Mouse (Mus musculus) olfactory bulb, adult 2 months (tissue): ENCODE results near the gene Rplp0.

Experiments used
- CTCF ChIP-seq: fragments of 200-500 bp; IDR thresholded peaks from 2 replicates; pipeline ENCODE4 v1.5.1; 2012; ENCODE audit warnings: low read depth, mild to moderate bottlenecking, low read length, moderate library complexity; ENCODE audit not compliant: insufficient read depth
- POLR2A ChIP-seq: fragments of 200-500 bp; IDR thresholded peaks from 2 replicates; pipeline ENCODE4 v1.6.1; 2012; ENCODE audit warnings: mild to moderate bottlenecking, low read depth, low read length, moderate library complexity; ENCODE audit not compliant: insufficient read depth

DNA sequence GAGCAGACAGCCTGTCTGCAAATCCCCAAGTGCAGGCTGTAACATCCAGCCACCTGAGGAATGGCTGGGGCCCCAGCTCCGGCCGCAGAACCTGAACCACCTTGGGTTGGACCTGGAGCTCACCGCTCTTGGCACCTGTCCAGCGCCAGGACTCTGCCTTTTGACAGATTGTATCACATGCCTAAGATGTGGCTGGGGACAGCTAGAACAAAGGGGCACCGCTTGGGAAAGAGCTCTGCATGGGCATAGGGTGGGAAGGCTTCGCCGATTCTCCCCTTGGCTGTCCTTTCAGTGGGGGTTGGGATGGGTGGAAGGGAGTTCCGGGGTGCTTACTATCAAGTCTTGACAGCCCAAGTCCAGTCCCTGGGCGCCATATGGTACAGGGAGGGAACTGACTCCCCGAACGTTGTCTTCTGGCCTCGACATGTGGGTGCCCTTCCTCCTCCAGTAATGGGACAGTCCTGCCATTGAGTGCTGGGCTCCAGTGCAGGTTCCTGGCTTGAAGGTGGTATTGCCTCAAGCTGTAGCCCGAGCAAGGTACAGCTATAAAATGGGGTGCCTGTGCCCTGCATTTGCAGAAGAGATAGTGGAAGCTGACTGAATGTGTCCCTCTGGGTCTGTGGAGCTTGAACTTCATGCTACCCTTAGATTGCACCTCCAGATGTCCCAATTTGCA, 21.1 kb upstream of the Rplp0 start:
- TF ChIP-seq CTCF (no peak), POLR2A (no peak)
